8 mouse cellular contexts compared by ENCODE assay signal in the genomic region with DNA sequence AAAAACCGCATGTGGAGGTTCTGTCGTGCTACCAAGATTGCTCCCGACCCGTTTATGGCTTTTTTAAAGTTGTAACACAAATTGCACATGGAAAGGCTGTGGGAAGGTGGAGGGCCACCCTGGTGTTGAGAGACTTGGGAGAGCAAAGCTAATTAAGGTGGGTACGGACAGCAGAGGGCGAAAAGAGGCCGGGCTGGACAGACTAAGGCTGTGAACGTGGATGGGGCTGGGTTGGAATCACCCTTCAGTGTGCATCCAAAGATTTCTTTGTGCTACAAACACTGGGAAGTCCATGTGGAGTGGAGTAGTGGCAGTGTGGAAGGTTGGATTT. TPM values are rescaled to one million over a fixed set of nuclear protein-coding genes. Genes with fewer than 3 reads are reported as not detected.
A peak's percentile ranks its signal among the peaks of the same experiment; 100 is the strongest.
DNase-seq lines count a peak whose midpoint lies in the region; ATAC-seq and TF ChIP-seq lines count a peak whose summit lies in the region.

No protein-coding gene starts in this region.

- under 1% methylated on average over 8 of the region's 8 CpGs for WGBS in intestine, embryonic 16.5 days
- WGBS in liver, embryonic 15.5 days (ENCODE audit: insufficient replicate concordance): 0% methylated on average over 8 of the region's 8 CpGs
- WGBS in neural tube, embryonic 11.5 days: 0% methylated on average over 8 of the region's 8 CpGs
- WGBS in thymus, adult 2 months: 1% methylated on average over 8 of the region's 8 CpGs

- peak; percentile 61 for DNase-seq in right cerebral cortex, adult 18-20 months
- DNase-seq in right cerebral cortex, postnatal 25 days: no peak
- peak; percentile 86 to 88 for DNase-seq in cerebellum, postnatal 10 days
- DNase-seq in gastrocnemius, postnatal 25 days: peak; percentile 71
- DNase-seq in neural tube, embryonic 11.5 days (ENCODE audit: low spot score): peak; percentile 75
- DNase-seq in thymus, adult 2 months: peak; percentile 30

- peak overlapping the region; percentile 99 for H3K9ac ChIP-seq in intestine, embryonic 16.5 days (ENCODE audit: low read depth, low read length)
- H3K9ac ChIP-seq in liver, embryonic 15.5 days: peak overlapping the region; percentile 97
- peak overlapping the region; percentile 96 for H3K9ac ChIP-seq in neural tube, embryonic 11.5 days (ENCODE audit: low read length)

- H3K4me2 ChIP-seq in intestine, embryonic 16.5 days (ENCODE audit: low read depth, low read length): peak overlapping the region; percentile 69
- H3K4me2 ChIP-seq in liver, embryonic 15.5 days: peak overlapping the region; percentile 93
- peak overlapping the region; percentile 47 for H3K4me2 ChIP-seq in neural tube, embryonic 11.5 days (ENCODE audit: low read depth)

- no peak for TF ChIP-seq POLR2A in thymus, adult 2 months (IDR thresholded peaks at IDR 0.05; ENCODE audit: control insufficient read depth, extremely low read depth, insufficient read depth, low read length, poor library complexity)

- peak overlapping the region; percentile 93 for H3K4me3 ChIP-seq in intestine, embryonic 16.5 days (ENCODE audit: low read length)
- peak overlapping the region; percentile 97 for H3K4me3 ChIP-seq in liver, embryonic 15.5 days (replicated peaks)
- H3K4me3 ChIP-seq in neural tube, embryonic 11.5 days (ENCODE audit: low read depth, low read length): peak overlapping the region; percentile 78
- peak overlapping the region; percentile 55 for H3K4me3 ChIP-seq in thymus, adult 2 months (ENCODE audit: control insufficient read depth, insufficient read depth, low read length)

- H3K4me1 ChIP-seq in intestine, embryonic 16.5 days (ENCODE audit: control insufficient read depth, insufficient read depth, low read length): peaks cover 15% of the 10 kb centered on the region
- H3K4me1 ChIP-seq in liver, embryonic 15.5 days (replicated peaks): peaks cover 40% of the 10 kb centered on the region
- H3K4me1 ChIP-seq in neural tube, embryonic 11.5 days (ENCODE audit: control insufficient read depth, insufficient read depth, low read length): peaks cover 28% of the 10 kb centered on the region
- H3K4me1 ChIP-seq in thymus, adult 2 months (replicated peaks; ENCODE audit: control insufficient read depth, insufficient read depth, low read length): peaks cover 8% of the 10 kb centered on the region

- H3K27me3 ChIP-seq in intestine, embryonic 16.5 days (replicated peaks; ENCODE audit: control insufficient read depth, insufficient read depth, low read length): no peaks in the 10 kb centered on the region
- no peaks in the 10 kb centered on the region for H3K27me3 ChIP-seq in liver, embryonic 15.5 days
- H3K27me3 ChIP-seq in neural tube, embryonic 11.5 days (ENCODE audit: control insufficient read depth, insufficient read depth, low read length): no peaks in the 10 kb centered on the region
- H3K27me3 ChIP-seq in thymus, adult 2 months (ENCODE audit: control insufficient read depth, insufficient read depth, low read length): no peaks in the 10 kb centered on the region

- peak overlapping the region; percentile 100 for H3K27ac ChIP-seq in intestine, embryonic 16.5 days (ENCODE audit: low read length)
- H3K27ac ChIP-seq in liver, embryonic 15.5 days (replicated peaks): peak overlapping the region; percentile 97
- H3K27ac ChIP-seq in neural tube, embryonic 11.5 days (ENCODE audit: low read depth, low read length): peak overlapping the region; percentile 100
- H3K27ac ChIP-seq in thymus, adult 2 months (ENCODE audit: control insufficient read depth, insufficient read depth, low read length): peak overlapping the region; percentile 71

- no peak for TF ChIP-seq CTCF in thymus, adult 2 months (IDR thresholded peaks at IDR 0.05; ENCODE audit: borderline replicate concordance, control insufficient read depth, extremely low read depth, insufficient read depth, low read length, poor library complexity)

- ATAC-seq in intestine, embryonic 16.5 days: peak; percentile 66
- no peak for ATAC-seq in liver, embryonic 15.5 days (ENCODE audit: insufficient read depth)
- peak; percentile 24 for ATAC-seq in neural tube, embryonic 11.5 days (ENCODE audit: insufficient read depth, low FRiP score, low TSS enrichment)

- no peaks in the 10 kb centered on the region for H3K36me3 ChIP-seq in intestine, embryonic 16.5 days (ENCODE audit: control insufficient read depth, insufficient read depth, low read length)
- H3K36me3 ChIP-seq in liver, embryonic 15.5 days (replicated peaks): no peaks in the 10 kb centered on the region
- H3K36me3 ChIP-seq in neural tube, embryonic 11.5 days (ENCODE audit: control insufficient read depth, insufficient read depth, low read length): no peaks in the 10 kb centered on the region
- H3K36me3 ChIP-seq in thymus, adult 2 months (ENCODE audit: control insufficient read depth, insufficient read depth, low read length): no peaks in the 10 kb centered on the region

- H3K9me3 ChIP-seq in intestine, embryonic 16.5 days (ENCODE audit: control insufficient read depth, low read length): no peaks in the 10 kb centered on the region
- H3K9me3 ChIP-seq in liver, embryonic 15.5 days (replicated peaks): no peaks in the 10 kb centered on the region
- no peaks in the 10 kb centered on the region for H3K9me3 ChIP-seq in neural tube, embryonic 11.5 days (ENCODE audit: control insufficient read depth, low read length)

RNA-seq across cellular contexts. Expression of a gene that starts 0.4 kb away (rescaled TPM):
- total RNA-seq in gastrocnemius, postnatal 25 days (2021): 1 to 10 TPM; 2.7 to 3.2 TPM
- 10.6 and 12.5 TPM in 2 replicates for polyA plus RNA-seq in intestine, embryonic 16.5 days (2015; fragmentation: Nextera tagmentation; extraction: Ambion mirVana)
- 3.4 and 4.4 TPM in 2 replicates for polyA plus RNA-seq in liver, embryonic 15.5 days (2015; fragmentation: Nextera tagmentation; extraction: Ambion mirVana)
- polyA plus RNA-seq in neural tube, embryonic 11.5 days (2014; fragmentation: Nextera tagmentation; extraction: Ambion mirVana): 0.55 and 1.4 TPM in 2 replicates
- polyA plus RNA-seq in thymus, adult 2 months (2012; rRNA removed): 0.42 and 0.62 TPM in 2 replicates

RNA-seq across cellular contexts. Expression of a gene that starts 0.5 kb away (rescaled TPM):
- total RNA-seq in gastrocnemius, postnatal 25 days (2021): 10 to 100 TPM; 16.9 to 17.4 TPM
- 61.7 and 65.7 TPM in 2 replicates for polyA plus RNA-seq in intestine, embryonic 16.5 days (2015; fragmentation: Nextera tagmentation; extraction: Ambion mirVana)
- polyA plus RNA-seq in liver, embryonic 15.5 days (2015; fragmentation: Nextera tagmentation; extraction: Ambion mirVana): 21.0 and 21.7 TPM in 2 replicates
- polyA plus RNA-seq in neural tube, embryonic 11.5 days (2014; fragmentation: Nextera tagmentation; extraction: Ambion mirVana): 147 and 159 TPM in 2 replicates
- 22.8 and 27.2 TPM in 2 replicates for polyA plus RNA-seq in thymus, adult 2 months (2012; rRNA removed)

RNA-seq across cellular contexts. Expression of a gene that starts 35.4 kb away (rescaled TPM):
- total RNA-seq in gastrocnemius, postnatal 25 days (2021): 1 to 10 TPM in 1 of 2 experiments, under 1 TPM in 1; 0.35 to 1.1 TPM
- polyA plus RNA-seq in intestine, embryonic 16.5 days (2015; fragmentation: Nextera tagmentation; extraction: Ambion mirVana): 4.0 and 4.7 TPM in 2 replicates
- 17.9 and 27.8 TPM in 2 replicates for polyA plus RNA-seq in liver, embryonic 15.5 days (2015; fragmentation: Nextera tagmentation; extraction: Ambion mirVana)
- polyA plus RNA-seq in neural tube, embryonic 11.5 days (2014; fragmentation: Nextera tagmentation; extraction: Ambion mirVana): 0.99 and 1.4 TPM in 2 replicates
- 0.23 and 0.55 TPM in 2 replicates for polyA plus RNA-seq in thymus, adult 2 months (2012; rRNA removed)

RNA-seq across cellular contexts. Expression of a gene that starts 44.5 kb away (rescaled TPM):
- 1 to 10 TPM; 5.9 to 6.5 TPM for total RNA-seq in gastrocnemius, postnatal 25 days (2021)
- polyA plus RNA-seq in intestine, embryonic 16.5 days (2015; fragmentation: Nextera tagmentation; extraction: Ambion mirVana): 13.8 and 19.6 TPM in 2 replicates
- 1.8 and 2.2 TPM in 2 replicates for polyA plus RNA-seq in liver, embryonic 15.5 days (2015; fragmentation: Nextera tagmentation; extraction: Ambion mirVana)
- 20.1 and 22.7 TPM in 2 replicates for polyA plus RNA-seq in neural tube, embryonic 11.5 days (2014; fragmentation: Nextera tagmentation; extraction: Ambion mirVana)
- 7.5 and 8.0 TPM in 2 replicates for polyA plus RNA-seq in thymus, adult 2 months (2012; rRNA removed)
